Mouse (Mus musculus): ENCODE data around the gene AC124108.1. TPM values are rescaled to one million over a fixed set of nuclear protein-coding genes. Genes with fewer than 3 reads are reported as not detected.
"Not testable (repeated sequence)": the region's sequence is repeated elsewhere in the genome, so short reads cannot be mapped to it uniquely, and the experiment has no call there.

Gene AC124108.1
- polyA plus RNA-seq, 1 experiment from 2014 or later, result not detected

GRCm38 (mm10) chr1:132153086-132153690 is 38.1 kb upstream of the AC124108.1 start:
- peak overlapping the region; percentile 0; the same call in 1 of the 2 replicates for H3K4me2 ChIP-seq
- WGBS, result 43% methylated on average over 15 of the region's 15 CpGs
- H3K4me3 ChIP-seq, result no peak overlapping the region
- no peak for ATAC-seq (ENCODE audit: insufficient number of reproducible peaks, low FRiP score)
- no peaks in the 10 kb centered on the region for H3K9me3 ChIP-seq (replicated peaks)
- H3K9ac ChIP-seq, result no peak overlapping the region
- peaks cover 51% of the 10 kb centered on the region for H3K4me1 ChIP-seq (replicated peaks)
- no peaks in the 10 kb centered on the region for H3K36me3 ChIP-seq
- peaks cover 6% of the 10 kb centered on the region for H3K27me3 ChIP-seq (replicated peaks)
- H3K27ac ChIP-seq (ENCODE audit: poor library complexity, severe bottlenecking), result no peak overlapping the region

- peaks cover 11% of the 10 kb centered on the region for H3K27me3 ChIP-seq (replicated peaks)
- no peak overlapping the region for H3K4me3 ChIP-seq
- no peak overlapping the region for H3K27ac ChIP-seq (ENCODE audit: poor library complexity, severe bottlenecking)
- H3K9me3 ChIP-seq (replicated peaks), result no peaks in the 10 kb centered on the region
- 8% methylated on average over 8 of the region's 8 CpGs for WGBS
- peaks cover 51% of the 10 kb centered on the region for H3K4me1 ChIP-seq (replicated peaks)
- H3K36me3 ChIP-seq, result no peaks in the 10 kb centered on the region
- ATAC-seq (ENCODE audit: insufficient number of reproducible peaks, low FRiP score), result no peak
- peak overlapping the region; percentile 0; the same call in 1 of the 2 replicates for H3K4me2 ChIP-seq
- H3K9ac ChIP-seq, result no peak overlapping the region
Measured at GRCm38 (mm10) chr1:132153691-132154090, 37.6 kb upstream of the AC124108.1 start.

- H3K9me3 ChIP-seq (replicated peaks), result no peaks in the 10 kb centered on the region
- H3K9ac ChIP-seq, result no peak overlapping the region
- peaks cover 41% of the 10 kb centered on the region for H3K4me1 ChIP-seq (replicated peaks)
- H3K4me2 ChIP-seq, result 0 out of 2 replicates have a peak overlapping the region, but pooled peaks have one; percentile 20
- no peak overlapping the region for H3K4me3 ChIP-seq
- no peaks in the 10 kb centered on the region for H3K36me3 ChIP-seq
- no peak overlapping the region for H3K27ac ChIP-seq (ENCODE audit: poor library complexity, severe bottlenecking)
- H3K27me3 ChIP-seq (replicated peaks), result peaks cover 28% of the 10 kb centered on the region
- no peak for ATAC-seq (ENCODE audit: insufficient number of reproducible peaks, low FRiP score)
- WGBS, result 10% methylated on average over 6 of the region's 6 CpGs
Measured at GRCm38 (mm10) chr1:132155737-132156136, 35.5 kb upstream of the AC124108.1 start.

GRCm38 (mm10) chr1:132157016-132157781 is 34.1 kb upstream of the AC124108.1 start:
- H3K4me3 ChIP-seq, result no peak overlapping the region
- H3K27me3 ChIP-seq (replicated peaks), result peaks cover 36% of the 10 kb centered on the region
- peaks cover 27% of the 10 kb centered on the region for H3K4me1 ChIP-seq (replicated peaks)
- ATAC-seq (ENCODE audit: insufficient number of reproducible peaks, low FRiP score), result peak; percentile 39; the same call in 1 of the 2 replicates
- no peaks in the 10 kb centered on the region for H3K9me3 ChIP-seq (replicated peaks)
- peak overlapping the region; percentile 28; the same call in 1 of the 2 replicates for H3K4me2 ChIP-seq
- H3K36me3 ChIP-seq, result no peaks in the 10 kb centered on the region
- no peak overlapping the region for H3K27ac ChIP-seq (ENCODE audit: poor library complexity, severe bottlenecking)
- 22% methylated on average over 14 of the region's 14 CpGs for WGBS
- 0 out of 2 replicates have a peak overlapping the region, but pooled peaks have one; percentile 4 for H3K9ac ChIP-seq

GRCm38 (mm10) chr1:132157808-132158207 is 33.4 kb upstream of the AC124108.1 start:
- peak overlapping the region; percentile 28; the same call in 1 of the 2 replicates for H3K4me2 ChIP-seq
- peaks cover 21% of the 10 kb centered on the region for H3K4me1 ChIP-seq (replicated peaks)
- no peak overlapping the region for H3K4me3 ChIP-seq

GRCm38 (mm10) chr1:132158741-132159140 is 32.5 kb upstream of the AC124108.1 start:
- no peaks in the 10 kb centered on the region for H3K36me3 ChIP-seq
- 28% methylated on average over 2 of the region's 2 CpGs for WGBS
- no peak overlapping the region for H3K4me3 ChIP-seq
- no peak overlapping the region for H3K9ac ChIP-seq
- peaks cover 45% of the 10 kb centered on the region for H3K27me3 ChIP-seq (replicated peaks)
- no peak overlapping the region for H3K27ac ChIP-seq (ENCODE audit: poor library complexity, severe bottlenecking)
- H3K4me2 ChIP-seq, result no peak overlapping the region
- H3K4me1 ChIP-seq (replicated peaks), result peaks cover 12% of the 10 kb centered on the region
- H3K9me3 ChIP-seq (replicated peaks), result no peaks in the 10 kb centered on the region
- ATAC-seq (ENCODE audit: insufficient number of reproducible peaks, low FRiP score), result no peak

More at GRCm38 (mm10) chr1:132157808-132158207, 33.4 kb upstream of the AC124108.1 start:
- peaks cover 36% of the 10 kb centered on the region for H3K27me3 ChIP-seq (replicated peaks)
- no peak overlapping the region for H3K27ac ChIP-seq (ENCODE audit: poor library complexity, severe bottlenecking)
- ATAC-seq (ENCODE audit: insufficient number of reproducible peaks, low FRiP score), result no peak
- H3K9ac ChIP-seq, result 0 out of 2 replicates have a peak overlapping the region, but pooled peaks have one; percentile 4
- 16% methylated on average over 7 of the region's 7 CpGs for WGBS
- H3K36me3 ChIP-seq, result no peaks in the 10 kb centered on the region
- H3K9me3 ChIP-seq (replicated peaks), result no peaks in the 10 kb centered on the region

GRCm38 (mm10) chr1:132159681-132160080 is 31.6 kb upstream of the AC124108.1 start:
- 67% methylated on average over 4 of the region's 4 CpGs for WGBS

GRCm38 (mm10) chr1:132161211-132161880 is 29.9 kb upstream of the AC124108.1 start:
- Histone ChIP-seq H3K9ac (no peak overlapping the region), H3K27ac (ENCODE audit: poor library complexity, severe bottlenecking) (no peak overlapping the region), H3K4me3 (no peak overlapping the region), H3K4me2 (no peak overlapping the region), H3K4me1 (replicated peaks) (peaks cover 9% of the 10 kb centered on the region; the same call in 1 of the 2 replicates), H3K36me3 (no peaks in the 10 kb centered on the region), H3K9me3 (replicated peaks) (no peaks in the 10 kb centered on the region), H3K27me3 (replicated peaks) (peaks cover 52% of the 10 kb centered on the region)
- WGBS, result 59% methylated on average over 7 of the region's 7 CpGs
- no peak for ATAC-seq (ENCODE audit: insufficient number of reproducible peaks, low FRiP score)

More at GRCm38 (mm10) chr1:132159681-132160080, 31.6 kb upstream of the AC124108.1 start:
- Histone ChIP-seq H3K36me3 (no peaks in the 10 kb centered on the region), H3K27ac (ENCODE audit: poor library complexity, severe bottlenecking) (no peak overlapping the region), H3K4me2 (no peak overlapping the region), H3K9ac (no peak overlapping the region), H3K4me1 (replicated peaks) (peaks cover 9% of the 10 kb centered on the region; the same call in 1 of the 2 replicates), H3K27me3 (replicated peaks) (peaks cover 52% of the 10 kb centered on the region), H3K4me3 (no peak overlapping the region), H3K9me3 (replicated peaks) (no peaks in the 10 kb centered on the region)
- no peak for ATAC-seq (ENCODE audit: insufficient number of reproducible peaks, low FRiP score)

- not testable (repeated sequence) for H3K27ac ChIP-seq (ENCODE audit: poor library complexity, severe bottlenecking); H3K4me1 ChIP-seq (replicated peaks); H3K36me3 ChIP-seq; H3K4me3 ChIP-seq; H3K9me3 ChIP-seq (replicated peaks); H3K9ac ChIP-seq; ATAC-seq (ENCODE audit: insufficient number of reproducible peaks, low FRiP score); H3K4me2 ChIP-seq
- 45% methylated on average over 9 of the region's 9 CpGs for WGBS
- H3K27me3 ChIP-seq (replicated peaks), result peaks cover 52% of the 10 kb centered on the region
Measured at GRCm38 (mm10) chr1:132162618-132163017, 28.6 kb upstream of the AC124108.1 start.

GRCm38 (mm10) chr1:132164780-132165518 is 26.3 kb upstream of the AC124108.1 start:
- H3K4me3 ChIP-seq, result no peak overlapping the region
- H3K36me3 ChIP-seq, result no peaks in the 10 kb centered on the region
- H3K4me1 ChIP-seq (replicated peaks), result peaks cover 12% of the 10 kb centered on the region
- H3K9me3 ChIP-seq (replicated peaks), result no peaks in the 10 kb centered on the region
- H3K27ac ChIP-seq (ENCODE audit: poor library complexity, severe bottlenecking), result no peak overlapping the region
- ATAC-seq (ENCODE audit: insufficient number of reproducible peaks, low FRiP score), result no peak
- H3K9ac ChIP-seq, result no peak overlapping the region
- no peak overlapping the region for H3K4me2 ChIP-seq
- 19% methylated on average over 13 of the region's 13 CpGs for WGBS
- peaks cover 38% of the 10 kb centered on the region for H3K27me3 ChIP-seq (replicated peaks)
